ENCODE assay signal across 9 mouse cellular contexts in the genomic region with DNA sequence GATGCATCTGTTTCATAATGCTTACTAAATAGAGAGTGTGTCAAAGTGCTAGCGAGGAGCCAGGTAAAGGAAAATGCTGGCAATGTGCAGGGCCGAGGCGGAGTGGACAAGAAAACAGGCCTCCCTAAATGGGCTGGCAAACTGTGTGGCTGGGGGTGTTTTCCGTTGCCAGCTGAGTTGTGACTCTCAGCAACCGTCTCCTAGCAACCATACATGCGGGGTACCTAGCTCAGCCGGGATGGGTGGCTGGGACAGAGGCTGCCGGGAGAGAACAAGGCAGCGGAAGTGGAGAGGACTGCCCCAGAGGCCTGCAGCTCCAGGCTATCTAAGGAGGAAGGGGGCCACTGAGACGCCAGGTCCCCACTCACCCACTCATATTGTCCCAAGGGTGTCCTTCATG.
DNase-seq lines count a peak whose midpoint lies in the region; ATAC-seq and TF ChIP-seq lines count a peak whose summit lies in the region.
"Had no signal": no experiment of that assay in that cellular context is flagged by ENCODE, and none has a peak within 500 bp of the region (broad histone marks: within the 10 kb centered on the region; RNA-seq: fewer than 3 reads in every experiment).

No protein-coding gene starts in this region.

- no peaks in the 10 kb centered on the region for H3K36me3 ChIP-seq in midbrain, embryonic 14.5 days (ENCODE audit: control insufficient read depth, insufficient read depth, low read length)
- H3K36me3 ChIP-seq: heart, embryonic 15.5 days had no signal

- H3K4me1 ChIP-seq in midbrain, embryonic 14.5 days (ENCODE audit: control insufficient read depth, insufficient read depth, low read length): peaks cover 10% of the 10 kb centered on the region
- H3K4me1 ChIP-seq: heart, embryonic 15.5 days had no signal

- no peaks in the 10 kb centered on the region for H3K9me3 ChIP-seq in midbrain, embryonic 14.5 days (ENCODE audit: control insufficient read depth, low read length)
- H3K9me3 ChIP-seq: heart, embryonic 15.5 days had no signal

- H3K4me3 ChIP-seq in layer of hippocampus, adult 2 months: peak overlapping the region; percentile 27; the same call in 1 of the 2 replicates
- no peak overlapping the region for H3K4me3 ChIP-seq in midbrain, embryonic 14.5 days (replicated peaks; ENCODE audit: low read depth, low read length)
- H3K4me3 ChIP-seq: heart, embryonic 15.5 days had no signal

- H3K4me2 ChIP-seq in midbrain, embryonic 14.5 days (ENCODE audit: low read length): no peak overlapping the region
- H3K4me2 ChIP-seq: heart, embryonic 15.5 days had no signal

- H3K9ac ChIP-seq in midbrain, embryonic 14.5 days (replicated peaks; ENCODE audit: low read length): 0 out of 2 replicates have a peak overlapping the region, but pooled peaks have one; percentile 14
- H3K9ac ChIP-seq: heart, embryonic 15.5 days had no signal

- no peak for TF ChIP-seq CTCF in layer of hippocampus, adult 2 months (conservative IDR thresholded peaks at IDR 0.05)

- 15% methylated on average over 10 of the region's 10 CpGs for WGBS in midbrain, embryonic 14.5 days

- ATAC-seq in midbrain, embryonic 14.5 days (ENCODE audit: low FRiP score, low TSS enrichment): peak; percentile 14; the same call in 1 of the 2 replicates
- no peak for ATAC-seq in CD4-positive, CD25-positive, alpha-beta regulatory T cell, adult 4 months

- peak overlapping the region; percentile 93 for H3K27ac ChIP-seq in layer of hippocampus, adult 2 months
- H3K27ac ChIP-seq in midbrain, embryonic 14.5 days (replicated peaks; ENCODE audit: low read depth, low read length): peak overlapping the region; percentile 45; the same call in 1 of the 2 replicates
- H3K27ac ChIP-seq: heart, embryonic 15.5 days had no signal

- no peaks in the 10 kb centered on the region for H3K27me3 ChIP-seq in midbrain, embryonic 14.5 days (ENCODE audit: control insufficient read depth, insufficient read depth, low read length)
- H3K27me3 ChIP-seq: heart, embryonic 15.5 days had no signal

- DNase-seq in adrenal gland, postnatal 14 days: peak; percentile 10
- no peak for DNase-seq in adrenal gland, adult 18-20 months (ENCODE audit: low spot score in 2 of 2)
- DNase-seq in layer of hippocampus, adult 2 months (ENCODE audit: low spot score in 2 of 2): peak; percentile 67 to 88
- peak; percentile 78 for DNase-seq in midbrain, embryonic 14.5 days
- no peak for DNase-seq in testis, postnatal 10 days (ENCODE audit: low spot score)
- no peak for DNase-seq in kidney, adult 18-20 months
- DNase-seq in spleen, adult 12 weeks (ENCODE audit: low spot score): no peak

Comparison
In these comparisons a context has a peak if more than half of its experiments do, and no peak if none do; other contexts are left out.
1. DNase-seq: peak in adrenal gland, postnatal 14 days (single experiment), layer of hippocampus, adult 2 months (2 of 2) and midbrain, embryonic 14.5 days (single experiment); none in adrenal gland, adult 18-20 months (0 of 2), testis, postnatal 10 days (single experiment), kidney, adult 18-20 months (single experiment) and spleen, adult 12 weeks (single experiment).